Mouse (Mus musculus) neural tube, embryonic 14.5 days (tissue): ENCODE results near the gene Capn11. TPM values are rescaled to one million over a fixed set of nuclear protein-coding genes. Genes with fewer than 3 reads are reported as not detected.

Experiments
- ATAC-seq: fragments of 200-750 bp; cut with Nextera tagmentation; 2 replicates; pipeline ENCODE4 v1.8.0; 2017; ENCODE audit warnings: low read depth, mild to moderate bottlenecking, moderate TSS enrichment, moderate library complexity
- H3K27ac ChIP-seq: fragments of 300-500 bp; sonication (generic); 2 replicates; pipeline ENCODE4 v1.5.1; 2014; ENCODE audit warnings: low read depth, mild to moderate bottlenecking, control low read depth, low read length, moderate library complexity, mixed read lengths
- H3K27me3 ChIP-seq: fragments of 300-500 bp; sonication (generic); 2 replicates; pipeline ENCODE4 v1.6.1; 2014; ENCODE audit warnings: low read length; ENCODE audit not compliant: control insufficient read depth, insufficient read depth
- H3K36me3 ChIP-seq: fragments of 300-500 bp; sonication (generic); 2 replicates; pipeline ENCODE4 v1.6.1; 2014; ENCODE audit warnings: low read length, mixed read lengths; ENCODE audit not compliant: control insufficient read depth, insufficient read depth
- H3K4me1 ChIP-seq: fragments of 300-500 bp; sonication (generic); 2 replicates; pipeline ENCODE4 v1.6.1; 2014; ENCODE audit warnings: low read length; ENCODE audit not compliant: control insufficient read depth, insufficient read depth
- H3K4me2 ChIP-seq: fragments of 300-500 bp; sonication (generic); 2 replicates; pipeline ENCODE4 v1.6.1; 2014; ENCODE audit warnings: mild to moderate bottlenecking, low read depth, low read length, control low read depth
- H3K4me3 ChIP-seq: fragments of 300-500 bp; sonication (generic); 2 replicates; pipeline ENCODE4 v1.5.1; 2014; ENCODE audit warnings: low read depth, low read length, control low read depth, mixed read lengths
- H3K9ac ChIP-seq: fragments of 300-500 bp; sonication (generic); replicated peaks from 2 replicates; pipeline ENCODE4 v1.6.1; 2014; ENCODE audit warnings: low read depth, mild to moderate bottlenecking, control low read depth, low read length, mixed read lengths
- H3K9me3 ChIP-seq: fragments of 300-500 bp; sonication (generic); 2 replicates; pipeline ENCODE4 v1.6.1; 2016; ENCODE audit warnings: low read length; ENCODE audit not compliant: control insufficient read depth
- WGBS: fragments of 180-500 bp; shearing (Covaris S2); extraction: QIAGEN DNeasy Blood & Tissue Kit; methylation state at CpG from one replicate; pipeline ENCODE4 v1.1.7; 2014; 5-methylcytosine and 5-hydroxymethylcytosine counted together
- polyA plus RNA-seq: library from polyadenylated mRNA; unstranded; fragments of >200 nt; fragmentation: Nextera tagmentation; extraction: Ambion mirVana; gene quantifications from 2 replicates; pipeline ENCODE4 v1.2.1, GENCODE M21; 2014

The Capn11 gene
- 3.4 TPM in 1 of 2 replicates, not detected in the other for polyA plus RNA-seq

- H3K27me3 ChIP-seq = no peaks in the 10 kb centered on the region
- no peak within 1 kb of the TSS for H3K27ac ChIP-seq
- no peaks in the 10 kb centered on the region for H3K4me1 ChIP-seq
- ATAC-seq = no peak
- H3K9ac ChIP-seq = no peak within 1 kb of the TSS
- H3K4me3 ChIP-seq = no peak within 1 kb of the TSS
- H3K9me3 ChIP-seq = no peaks in the 10 kb centered on the region
- 86% methylated on average over 4 of the region's 4 CpGs for WGBS
- peaks cover 16% of the 10 kb centered on the region for H3K36me3 ChIP-seq
- no peak within 1 kb of the TSS for H3K4me2 ChIP-seq
These were observed at the start of gene Capn11 for GRCm38 (mm10) chr17:45659225-45659624. TSS of gene Capn11 (minus strand) at chr17:45659325.

GRCm38 (mm10) chr17:45708179-45708578, 49.1 kb upstream of the Capn11 start:
- ATAC-seq = no peak
- WGBS = 87% methylated on average over 8 of the region's 8 CpGs
- Histone ChIP-seq H3K4me3 (no peak overlapping the region), H3K9ac (no peak overlapping the region), H3K9me3 (no peaks in the 10 kb centered on the region), H3K27me3 (no peaks in the 10 kb centered on the region), H3K27ac (no peak overlapping the region), H3K4me2 (no peak overlapping the region), H3K4me1 (no peaks in the 10 kb centered on the region), H3K36me3 (no peaks in the 10 kb centered on the region)

GRCm38 (mm10) chr17:45707376-45707775, 48.3 kb upstream of the Capn11 start:
- no peak overlapping the region for H3K9ac ChIP-seq
- ATAC-seq = no peak
- H3K9me3 ChIP-seq = no peaks in the 10 kb centered on the region
- 41% methylated on average over 3 of the region's 3 CpGs for WGBS
- no peak overlapping the region for H3K4me3 ChIP-seq
- H3K27ac ChIP-seq = no peak overlapping the region
- no peaks in the 10 kb centered on the region for H3K27me3 ChIP-seq
- H3K36me3 ChIP-seq = no peaks in the 10 kb centered on the region
- H3K4me2 ChIP-seq = no peak overlapping the region
- H3K4me1 ChIP-seq = no peaks in the 10 kb centered on the region

GRCm38 (mm10) chr17:45706796-45707195, 47.7 kb upstream of the Capn11 start:
- H3K9me3 ChIP-seq = no peaks in the 10 kb centered on the region
- no peak overlapping the region for H3K4me2 ChIP-seq
- H3K4me3 ChIP-seq = no peak overlapping the region
- no peaks in the 10 kb centered on the region for H3K27me3 ChIP-seq
- H3K9ac ChIP-seq = no peak overlapping the region
- no peaks in the 10 kb centered on the region for H3K4me1 ChIP-seq
- WGBS = 59% methylated on average over 5 of the region's 5 CpGs
- H3K27ac ChIP-seq = no peak overlapping the region
- no peak for ATAC-seq
- H3K36me3 ChIP-seq = no peaks in the 10 kb centered on the region

- Histone ChIP-seq H3K4me3 (no peak overlapping the region), H3K36me3 (peaks cover 4% of the 10 kb centered on the region; the same call in 1 of the 2 replicates), H3K4me1 (no peaks in the 10 kb centered on the region), H3K27me3 (no peaks in the 10 kb centered on the region), H3K9ac (no peak overlapping the region), H3K4me2 (no peak overlapping the region), H3K9me3 (no peaks in the 10 kb centered on the region), H3K27ac (no peak overlapping the region)
- 67% methylated on average over 7 of the region's 7 CpGs for WGBS
- ATAC-seq = no peak
These were observed 44.1 kb upstream of the Capn11 start for GRCm38 (mm10) chr17:45703187-45703586.

GRCm38 (mm10) chr17:45702254-45702653, 43.1 kb upstream of the Capn11 start:
- ATAC-seq = no peak
- no peak overlapping the region for H3K9ac ChIP-seq
- 53% methylated on average over 4 of the region's 4 CpGs for WGBS
- no peaks in the 10 kb centered on the region for H3K9me3 ChIP-seq
- H3K27me3 ChIP-seq = no peaks in the 10 kb centered on the region
- H3K4me1 ChIP-seq = no peaks in the 10 kb centered on the region
- peaks cover 5% of the 10 kb centered on the region; the same call in 1 of the 2 replicates for H3K36me3 ChIP-seq
- no peak overlapping the region for H3K27ac ChIP-seq
- no peak overlapping the region for H3K4me2 ChIP-seq
- no peak overlapping the region for H3K4me3 ChIP-seq

- Histone ChIP-seq H3K9me3 (no peaks in the 10 kb centered on the region), H3K4me3 (no peak overlapping the region), H3K27me3 (no peaks in the 10 kb centered on the region), H3K4me2 (no peak overlapping the region), H3K27ac (no peak overlapping the region), H3K9ac (no peak overlapping the region), H3K4me1 (no peaks in the 10 kb centered on the region), H3K36me3 (peaks cover 5% of the 10 kb centered on the region; the same call in 1 of the 2 replicates)
- 80% methylated on average over 9 of the region's 9 CpGs for WGBS
- no peak for ATAC-seq
These were observed 42.1 kb upstream of the Capn11 start for GRCm38 (mm10) chr17:45701236-45701591.

- Histone ChIP-seq H3K4me1 (no peaks in the 10 kb centered on the region), H3K4me2 (no peak overlapping the region), H3K36me3 (peaks cover 5% of the 10 kb centered on the region; the same call in 1 of the 2 replicates), H3K4me3 (no peak overlapping the region), H3K27me3 (no peaks in the 10 kb centered on the region), H3K27ac (no peak overlapping the region), H3K9me3 (no peaks in the 10 kb centered on the region), H3K9ac (no peak overlapping the region)
- 73% methylated on average over 10 of the region's 16 CpGs for WGBS
- ATAC-seq = no peak
These were observed 41.5 kb upstream of the Capn11 start for GRCm38 (mm10) chr17:45700496-45701235.

GRCm38 (mm10) chr17:45699039-45699740, 40.1 kb upstream of the Capn11 start:
- Histone ChIP-seq H3K9me3 (no peaks in the 10 kb centered on the region), H3K36me3 (peaks cover 5% of the 10 kb centered on the region; the same call in 1 of the 2 replicates), H3K4me1 (no peaks in the 10 kb centered on the region), H3K9ac (no peak overlapping the region), H3K4me2 (no peak overlapping the region), H3K27me3 (no peaks in the 10 kb centered on the region), H3K4me3 (no peak overlapping the region), H3K27ac (no peak overlapping the region)
- WGBS = 88% methylated on average over 3 of the region's 3 CpGs
- no peak for ATAC-seq
